Mouse (Mus musculus): ENCODE data around the gene Fam166b. TPM values are rescaled to one million over a fixed set of nuclear protein-coding genes. Genes with fewer than 3 reads are reported as not detected.

Gene Fam166b
- total RNA-seq, 2 experiments from 2014 or later: 0.68 to 1.3 TPM

DNA sequence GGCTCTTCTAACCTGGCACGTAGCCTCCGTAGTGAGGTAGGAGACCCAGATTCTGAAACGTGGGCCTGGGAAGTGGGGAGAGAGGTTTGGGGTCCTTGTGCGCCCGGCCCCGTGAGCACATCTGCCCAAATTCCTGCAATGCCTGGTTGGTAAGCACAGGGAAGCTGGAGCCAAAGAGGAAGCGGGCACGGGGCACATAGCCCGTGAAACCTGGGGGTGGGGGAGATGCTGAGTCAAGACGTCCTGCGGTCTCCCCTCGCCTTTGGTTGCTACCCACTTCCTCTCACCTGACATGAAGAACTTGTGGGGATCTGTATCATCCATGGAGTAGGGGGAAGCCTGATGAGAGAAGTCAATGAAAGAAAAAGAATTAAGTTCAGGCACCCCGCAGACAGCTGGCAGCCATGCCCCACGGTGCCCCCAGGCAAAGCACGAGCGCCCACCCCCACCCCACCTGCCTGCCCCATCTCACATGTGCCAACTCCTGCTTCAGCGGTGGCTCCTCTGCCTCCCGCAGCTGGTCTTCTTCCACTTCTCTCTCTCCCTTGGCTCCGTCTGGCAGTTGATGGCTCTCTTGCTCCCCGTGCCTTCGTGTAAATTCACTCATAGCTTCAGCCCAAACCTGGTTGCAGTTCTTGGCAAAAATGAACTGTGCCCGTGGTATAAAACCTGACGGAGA is 1.3 kb downstream of the Fam166b start:
- H3K27ac ChIP-seq: no peak overlapping the region
- intact Hi-C loops (cut with DNase I): no loop called here
- no peak overlapping the region for H3K4me3 ChIP-seq
- TF ChIP-seq CTCF (IDR thresholded peaks at IDR 0.05): no peak
- no peak for DNase-seq (ENCODE audit: extremely low spot score in 1 of 2, low spot score in 2 of 2)

DNA sequence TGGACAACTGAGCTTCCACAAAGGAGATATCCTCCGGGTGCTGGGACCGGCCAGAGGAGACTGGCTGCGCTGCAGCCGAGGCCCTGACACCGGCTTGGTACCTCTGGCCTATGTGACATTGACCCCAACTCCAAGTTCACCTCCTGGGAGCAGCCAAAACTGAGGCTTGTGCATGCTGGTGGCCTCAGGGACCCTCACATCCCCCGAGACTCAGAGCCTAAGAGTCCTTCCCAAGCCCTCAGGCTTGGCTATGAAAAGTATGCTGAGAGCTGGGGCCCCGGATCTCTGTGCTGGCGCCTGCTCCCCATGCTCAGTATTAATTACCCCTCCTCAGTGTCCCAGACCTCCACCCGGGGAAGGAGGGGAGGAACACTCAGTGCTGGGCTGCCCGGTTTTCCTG is 2.4 kb downstream of the Fam166b start:
- no peak for DNase-seq (ENCODE audit: extremely low spot score in 1 of 2, low spot score in 2 of 2)
- Histone ChIP-seq H3K4me3 (no peak overlapping the region), H3K27ac (no peak overlapping the region)
- intact Hi-C loops (cut with DNase I): no loop called here
- TF ChIP-seq CTCF (IDR thresholded peaks at IDR 0.05): no peak

DNA sequence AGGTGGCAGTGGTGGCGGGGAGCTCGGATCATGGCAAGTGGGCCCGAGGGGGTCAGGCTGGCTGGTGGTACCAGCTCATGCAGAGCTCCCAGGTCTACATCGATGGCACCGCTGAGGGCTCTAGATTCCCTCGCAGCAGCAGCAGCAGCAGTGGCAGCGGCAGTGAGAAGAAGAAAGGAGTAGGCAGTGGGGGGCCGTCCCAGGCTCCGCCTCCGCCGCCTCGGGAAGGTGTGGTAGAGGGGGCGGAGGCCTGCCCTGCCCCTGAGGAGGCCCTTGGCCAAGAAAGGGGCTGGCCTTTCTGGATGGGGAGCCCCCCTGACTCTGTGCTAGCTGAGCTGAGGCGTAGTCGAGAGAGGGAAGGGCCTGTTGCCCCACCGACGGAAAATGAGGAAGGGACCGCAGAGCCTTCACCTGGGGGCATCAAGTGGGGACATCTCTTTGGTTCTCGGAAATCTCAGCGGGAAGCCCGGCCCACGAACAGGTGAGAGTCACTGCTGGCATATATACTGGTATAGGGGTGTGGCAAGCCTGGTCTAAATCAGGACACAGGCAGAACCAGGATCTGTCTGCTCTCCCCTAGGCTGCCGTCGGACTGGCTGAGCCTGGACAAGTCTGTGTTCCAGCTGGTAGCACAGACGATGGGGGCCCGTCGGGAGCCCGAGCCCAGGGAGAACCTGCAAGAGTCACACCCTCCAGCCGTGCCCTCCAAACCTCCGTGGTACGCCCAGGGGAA is 3.1 kb downstream of the Fam166b start:
- Histone ChIP-seq H3K27ac (no peak overlapping the region), H3K4me3 (no peak overlapping the region)
- no peak for DNase-seq (ENCODE audit: extremely low spot score in 1 of 2, low spot score in 2 of 2)
- no peak for TF ChIP-seq CTCF (IDR thresholded peaks at IDR 0.05)
- intact Hi-C loops (cut with DNase I): no loop called here

DNA sequence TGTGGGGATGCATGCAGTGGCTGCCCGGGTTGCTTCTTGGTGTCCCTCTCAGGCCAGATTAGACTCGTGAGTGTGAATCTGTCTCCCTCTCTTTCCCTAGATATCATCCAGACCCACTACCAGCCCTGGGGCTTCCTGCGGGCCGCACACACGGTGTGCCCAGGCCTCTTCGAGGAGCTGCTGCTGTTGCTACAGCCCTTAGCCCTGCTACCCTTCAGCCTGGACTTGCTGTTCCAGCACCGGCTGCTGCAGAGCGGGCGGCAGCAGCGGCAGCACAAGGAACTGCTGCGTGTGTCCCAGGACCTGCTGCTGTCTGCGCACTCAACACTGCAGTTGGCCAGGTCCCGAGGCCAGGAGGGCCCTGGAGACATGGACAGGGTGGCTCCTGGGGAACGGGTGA is 3.7 kb downstream of the Fam166b start:
- TF ChIP-seq CTCF (IDR thresholded peaks at IDR 0.05): no peak
- no peak overlapping the region for H3K27ac ChIP-seq
- intact Hi-C loops (cut with DNase I): no loop called here

DNA sequence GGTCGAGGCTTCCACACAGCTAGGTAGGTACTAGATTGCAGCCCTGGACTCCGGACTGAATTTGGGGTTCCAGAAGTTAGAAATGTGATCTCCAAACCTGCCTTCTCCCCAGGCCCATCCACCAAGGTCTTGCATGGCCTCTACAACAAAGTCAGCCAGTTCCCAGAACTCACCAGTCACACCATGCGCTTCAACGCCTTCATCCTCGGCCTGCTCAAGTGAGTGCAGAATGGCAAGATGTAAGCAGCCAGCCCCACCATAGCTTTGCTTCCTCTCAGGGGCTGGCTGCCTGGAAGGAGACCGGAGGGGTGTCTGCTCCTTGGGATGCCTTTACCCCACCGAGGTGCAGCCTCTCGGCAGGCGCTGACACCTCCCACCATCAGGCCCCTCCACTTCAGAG is 4.9 kb downstream of the Fam166b start:
- intact Hi-C loops (cut with DNase I): loop anchor here (5.0 kb wide), 1 partner anchor 377 kb away; the partner anchor contains the start of gene Fam214b
- no peak overlapping the region for H3K27ac ChIP-seq
- TF ChIP-seq CTCF (IDR thresholded peaks at IDR 0.05): no peak
- DNase-seq (ENCODE audit: extremely low spot score in 1 of 2, low spot score in 2 of 2): peak in 1 of 2 experiments; percentile 8
- no peak overlapping the region for H3K4me3 ChIP-seq

More for the DNA sequence above, 3.7 kb downstream of the Fam166b start:
- H3K4me3 ChIP-seq: no peak overlapping the region
- no peak for DNase-seq (ENCODE audit: extremely low spot score in 1 of 2, low spot score in 2 of 2)

DNA sequence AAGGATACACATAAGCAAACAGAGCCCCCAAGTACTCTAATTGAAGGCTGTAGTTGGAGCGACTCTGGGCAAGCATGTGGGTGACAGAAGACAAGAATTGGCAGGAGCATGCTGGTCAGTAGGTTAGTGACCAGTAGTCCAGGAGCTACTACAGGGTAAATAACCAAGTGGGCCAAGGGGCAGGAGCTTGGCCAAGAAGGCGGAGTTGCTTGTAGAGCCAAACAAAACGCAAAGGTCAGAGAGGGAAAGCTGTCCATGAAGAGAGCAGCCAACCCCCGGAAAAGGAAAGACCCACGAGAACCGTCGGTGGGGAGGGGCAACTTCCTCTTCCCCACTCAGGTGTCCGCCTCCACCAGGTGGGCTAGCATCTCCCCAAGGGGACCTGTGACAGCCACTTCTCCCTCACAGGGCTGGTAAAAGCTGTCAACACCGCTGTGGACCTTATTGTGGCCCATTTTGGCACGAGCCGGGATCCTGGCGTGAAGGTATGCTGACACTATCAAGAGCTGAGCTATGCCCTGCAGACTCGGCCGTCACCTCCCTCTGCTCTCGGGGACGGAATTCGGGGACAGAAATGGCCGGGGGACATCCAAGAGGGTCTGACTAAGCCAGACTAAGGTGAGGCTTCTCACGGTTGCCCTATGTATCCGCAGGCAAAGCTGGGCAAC is 5.5 kb downstream of the Fam166b start:
- Histone ChIP-seq H3K4me3 (no peak overlapping the region), H3K27ac (no peak overlapping the region)
- peak in 1 of 2 experiments; percentile 10 for DNase-seq (ENCODE audit: extremely low spot score in 1 of 2, low spot score in 2 of 2)
- intact Hi-C loops (cut with DNase I): loop anchor here (5.0 kb wide), 1 partner anchor 376 kb away; the partner anchor contains the start of gene Fam214b
- no peak for TF ChIP-seq CTCF (IDR thresholded peaks at IDR 0.05)

DNA sequence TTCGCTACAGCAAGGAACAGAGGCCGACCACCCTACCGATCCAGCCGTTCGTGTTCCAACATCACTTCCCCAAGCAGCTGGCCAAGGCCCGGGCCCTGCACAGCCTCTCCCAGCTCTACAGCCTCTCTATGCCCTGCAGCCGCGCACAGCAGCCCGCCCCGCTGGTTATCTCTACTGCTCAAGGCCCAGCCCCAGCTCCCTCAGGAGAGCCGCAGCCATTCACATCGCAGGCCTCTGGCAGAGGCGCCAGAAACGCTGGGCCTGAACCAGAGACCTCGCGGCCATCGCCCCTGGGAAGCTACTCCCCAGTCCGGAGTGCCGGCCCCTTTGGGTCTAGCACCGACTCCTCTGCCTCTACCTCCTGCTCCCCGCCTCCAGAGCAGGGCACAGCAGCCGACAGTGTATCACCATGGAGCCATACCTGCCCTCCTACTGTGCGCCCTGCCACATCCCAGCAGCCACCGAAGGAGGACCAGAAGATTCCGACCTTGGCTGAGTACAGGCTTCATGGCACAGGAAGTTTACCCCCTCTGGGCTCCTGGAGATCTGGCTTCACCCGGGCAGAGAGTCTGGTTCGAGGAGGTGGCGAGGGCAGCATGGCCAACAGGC is 7.2 kb downstream of the Fam166b start:
- H3K4me3 ChIP-seq: no peak overlapping the region
- no peak overlapping the region for H3K27ac ChIP-seq
- no peak for TF ChIP-seq CTCF (IDR thresholded peaks at IDR 0.05)
- DNase-seq (ENCODE audit: extremely low spot score in 1 of 2, low spot score in 2 of 2): no peak
- intact Hi-C loops (cut with DNase I): loop anchor here (1.0 to 5.0 kb wide), 3 partner anchors 68 to 374 kb away; partner anchors contain the start of genes Atp8b5 and Fam214b

DNA sequence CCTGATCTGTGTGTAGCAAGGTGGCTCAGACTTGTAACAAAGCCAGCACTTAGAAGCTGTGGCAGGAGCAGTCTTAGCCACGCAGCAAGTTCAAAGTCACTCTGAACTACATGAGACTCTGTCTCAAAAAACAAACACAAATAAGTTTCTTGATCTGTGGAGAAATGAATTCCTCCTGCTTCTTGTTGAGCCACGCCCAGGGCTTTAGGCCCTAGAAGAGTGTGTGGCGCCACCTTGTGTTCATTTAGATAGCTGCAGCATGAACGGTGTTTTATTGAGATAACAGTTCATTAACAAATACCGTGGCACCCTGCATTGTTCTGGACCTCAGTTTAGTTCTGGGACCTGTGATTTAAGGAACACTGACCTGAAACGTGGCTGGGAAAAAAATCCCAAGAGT is 8.6 kb downstream of the Fam166b start:
- intact Hi-C loops (cut with DNase I): loop anchor here (1.0 to 5.0 kb wide), 3 partner anchors 38 to 373 kb away; partner anchors contain the start of genes Atp8b5 and Fam214b
- H3K27ac ChIP-seq: no peak overlapping the region
- no peak overlapping the region for H3K4me3 ChIP-seq
- TF ChIP-seq CTCF (IDR thresholded peaks at IDR 0.05): peak; percentile 99
- peak; percentile 72 for DNase-seq (ENCODE audit: extremely low spot score in 1 of 2, low spot score in 2 of 2)

DNA sequence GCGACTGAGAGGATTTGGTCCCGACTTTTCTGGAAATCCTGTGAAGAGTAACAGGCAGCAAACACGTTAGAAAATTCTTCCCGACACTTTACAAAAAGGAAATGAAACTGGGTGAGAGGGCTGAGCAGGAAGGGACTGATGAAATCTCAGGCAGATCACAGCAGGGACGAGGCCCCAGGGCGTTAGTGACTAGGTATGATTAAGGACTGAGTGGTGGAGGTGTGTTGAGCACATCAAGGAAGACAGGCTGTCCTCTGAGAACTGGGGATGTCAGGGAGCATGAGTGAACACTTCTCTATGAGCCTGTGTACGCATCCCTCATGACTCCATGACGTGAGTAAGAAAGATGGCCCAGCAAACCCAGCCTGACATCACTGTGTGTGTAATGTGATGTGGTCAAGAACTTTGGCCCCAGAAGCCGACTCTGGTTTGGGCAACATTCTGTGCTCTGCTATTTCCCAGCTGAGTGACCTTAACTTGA is 9.1 kb downstream of the Fam166b start:
- DNase-seq (ENCODE audit: extremely low spot score in 1 of 2, low spot score in 2 of 2): no peak
- TF ChIP-seq CTCF (IDR thresholded peaks at IDR 0.05): no peak
- Histone ChIP-seq H3K27ac (no peak overlapping the region), H3K4me3 (no peak overlapping the region)
- intact Hi-C loops (cut with DNase I): loop anchor here (1.0 to 5.0 kb wide), 3 partner anchors 38 to 373 kb away; partner anchors contain the start of genes Atp8b5 and Fam214b

DNA sequence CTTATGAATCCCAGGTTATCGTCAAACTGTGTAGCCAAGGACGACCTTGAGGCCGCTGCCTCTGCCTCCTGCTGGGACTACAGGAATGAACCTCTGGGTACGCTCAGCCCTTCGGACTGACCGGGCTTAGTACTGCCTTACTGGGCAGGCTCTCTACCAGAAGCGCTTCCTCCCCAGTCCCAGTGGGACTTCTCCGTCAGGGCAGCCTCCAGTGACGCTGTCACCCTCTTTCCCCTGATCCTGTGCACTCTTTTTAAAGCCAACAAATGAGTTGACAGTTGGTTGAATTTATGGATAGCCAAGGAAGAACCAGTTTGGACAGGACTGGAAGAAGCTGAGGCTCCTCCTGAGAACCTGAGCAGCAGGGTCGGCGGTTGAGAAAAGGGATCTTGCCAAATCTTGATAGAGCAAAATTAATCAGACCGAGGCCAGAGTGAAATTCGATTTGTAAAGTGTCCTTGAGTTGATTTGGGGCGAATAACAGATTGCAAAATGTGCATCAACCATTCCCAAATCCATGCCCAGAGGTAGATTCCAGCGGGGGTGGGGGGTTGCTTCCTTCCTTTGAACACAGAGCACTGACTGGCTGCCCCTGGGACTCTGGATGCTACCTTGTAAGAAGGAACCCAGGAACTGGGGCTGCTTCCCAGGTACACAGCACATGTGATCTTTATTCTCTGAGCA is 9.8 kb downstream of the Fam166b start:
- no peak overlapping the region for H3K4me3 ChIP-seq
- DNase-seq (ENCODE audit: extremely low spot score in 1 of 2, low spot score in 2 of 2): no peak
- TF ChIP-seq CTCF (IDR thresholded peaks at IDR 0.05): no peak
- H3K27ac ChIP-seq: peak overlapping the region; percentile 47; the same call in 1 of the 2 replicates
- intact Hi-C loops (cut with DNase I): no loop called here

DNA sequence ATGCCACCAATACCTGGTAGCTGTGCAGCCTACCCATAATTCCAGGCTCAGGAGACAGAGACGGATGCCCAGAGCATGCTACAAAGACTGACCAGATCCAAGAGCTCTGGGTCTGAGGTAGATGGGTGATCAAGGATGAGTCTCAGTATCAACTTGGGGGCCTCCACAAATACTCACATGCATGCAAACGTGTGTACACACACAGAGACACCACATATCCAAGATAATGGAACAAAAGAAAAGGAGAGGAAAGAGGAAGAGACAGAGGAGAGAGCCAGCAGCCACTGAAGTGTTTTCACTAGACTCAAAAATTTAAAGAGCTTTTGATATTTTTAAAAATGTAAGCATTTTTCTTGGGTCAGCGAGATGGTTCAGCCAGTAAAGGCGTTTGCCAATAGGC is 10.5 kb downstream of the Fam166b start:
- TF ChIP-seq CTCF (IDR thresholded peaks at IDR 0.05): no peak
- peak overlapping the region; percentile 47; the same call in 1 of the 2 replicates for H3K27ac ChIP-seq
- no peak for DNase-seq (ENCODE audit: extremely low spot score in 1 of 2, low spot score in 2 of 2)
- intact Hi-C loops (cut with DNase I): no loop called here
- no peak overlapping the region for H3K4me3 ChIP-seq
